Mouse (Mus musculus): ENCODE measurements around the gene Vrk3. TPM values are rescaled to one million over a fixed set of nuclear protein-coding genes. Genes with fewer than 3 reads are reported as not detected.
"Not testable (repeated sequence)": the region's sequence is repeated elsewhere in the genome, so short reads cannot be mapped to it uniquely, and the experiment has no call there.

Vrk3 gene
- 36.4 and 36.7 TPM in 2 replicates for polyA plus RNA-seq (2016; fragmentation: Nextera tagmentation; extraction: Ambion mirVana)

DNA sequence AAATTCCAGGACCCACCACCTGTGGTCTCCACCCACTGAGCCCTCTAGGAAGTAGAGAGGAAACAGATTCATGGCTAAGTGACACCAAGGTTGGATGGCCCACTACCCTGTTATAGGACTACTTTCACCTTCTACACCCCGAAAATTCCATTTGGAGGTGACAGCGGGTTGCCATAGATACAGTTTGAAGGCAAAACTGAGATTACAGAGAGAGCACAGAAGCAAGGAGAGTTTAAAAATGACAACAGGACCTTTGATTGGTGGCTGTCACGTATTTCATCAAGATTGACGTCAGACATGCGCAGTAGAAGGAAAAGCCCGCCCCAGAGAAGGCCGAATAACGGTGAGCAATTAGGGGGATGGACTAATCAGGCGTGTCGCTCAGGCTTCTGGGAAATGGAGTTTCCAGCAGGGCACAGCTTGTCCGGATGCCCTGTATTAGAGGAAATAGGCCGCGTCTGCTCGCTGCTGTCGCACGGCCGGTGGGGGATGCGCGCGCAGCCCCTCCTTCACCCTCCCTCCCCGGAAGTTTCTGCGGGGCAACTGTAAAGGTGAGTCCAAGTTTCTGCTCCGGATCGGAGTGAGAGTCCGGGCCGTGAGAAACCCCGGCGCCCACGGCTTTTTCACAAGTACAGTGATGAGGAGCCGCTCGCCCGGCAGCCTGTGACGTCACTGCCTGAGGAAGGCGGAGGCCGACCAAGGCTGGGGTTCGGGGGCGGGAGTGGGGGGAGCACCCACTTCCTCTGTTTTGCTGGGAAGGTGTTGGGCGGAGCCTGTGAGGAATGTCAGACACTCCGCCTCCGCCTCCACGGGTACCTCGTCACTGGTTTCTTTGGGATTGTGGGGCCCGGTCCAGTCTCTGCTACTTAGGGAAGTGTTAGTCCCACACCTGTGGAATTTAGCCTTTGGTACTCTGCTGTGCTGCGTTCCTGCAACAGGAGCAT lies at the start of gene Vrk3:
Vrk3 (plus strand) TSS at position 313 of the 944 bp plus-strand sequence.
- peak within 1 kb of the TSS; percentile 70 for H3K4me2 ChIP-seq (replicated peaks)
- peak within 1 kb of the TSS; percentile 58 for H3K9ac ChIP-seq
- H3K27ac ChIP-seq: peak within 1 kb of the TSS; percentile 88
- H3K4me1 ChIP-seq: peaks cover 19% of the 10 kb centered on the region
- no peaks in the 10 kb centered on the region for H3K27me3 ChIP-seq
- H3K4me3 ChIP-seq: peak within 1 kb of the TSS; percentile 57
- no peaks in the 10 kb centered on the region for H3K9me3 ChIP-seq
- H3K36me3 ChIP-seq: peaks cover 12% of the 10 kb centered on the region
- WGBS: under 1% methylated on average over 44 of the region's 44 CpGs
- ATAC-seq (ENCODE audit: insufficient number of reproducible peaks, insufficient read depth, low FRiP score, low TSS enrichment): peak; percentile 95

DNA sequence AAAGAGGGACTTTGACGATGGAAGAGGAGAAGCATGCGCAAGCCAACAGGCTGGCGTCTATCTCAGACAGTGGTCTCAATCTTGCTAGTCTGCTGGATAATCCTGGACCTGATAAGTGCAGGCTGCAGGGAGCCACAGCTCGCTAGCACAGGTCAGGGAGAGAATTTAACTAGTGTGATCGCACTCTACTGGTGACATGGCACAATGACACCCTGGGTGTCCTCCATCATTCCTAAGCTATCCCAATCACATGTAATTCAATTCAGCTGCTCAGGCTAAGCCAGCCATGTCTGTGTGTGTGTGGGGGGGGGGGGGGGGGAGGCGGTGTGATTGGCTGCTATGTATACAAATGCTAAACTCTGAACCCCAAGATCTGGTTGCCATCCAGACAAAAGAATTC lies 46.3 kb upstream of the Vrk3 start:
- 0 out of 2 replicates have a peak, but pooled peaks cover 3% of the 10 kb centered on the region for H3K27me3 ChIP-seq
- no peaks in the 10 kb centered on the region for H3K36me3 ChIP-seq
- H3K4me1 ChIP-seq: peaks cover 10% of the 10 kb centered on the region; the same call in 1 of the 2 replicates
- H3K4me2 ChIP-seq (replicated peaks): no peak overlapping the region
- no peak overlapping the region for H3K4me3 ChIP-seq
- H3K9ac ChIP-seq: no peak overlapping the region
- ATAC-seq (ENCODE audit: insufficient number of reproducible peaks, insufficient read depth, low FRiP score, low TSS enrichment): peak; percentile 52; the same call in 1 of the 2 replicates
- H3K9me3 ChIP-seq: no peaks in the 10 kb centered on the region
- H3K27ac ChIP-seq: no peak overlapping the region
- 8% methylated on average over 6 of the region's 6 CpGs for WGBS

DNA sequence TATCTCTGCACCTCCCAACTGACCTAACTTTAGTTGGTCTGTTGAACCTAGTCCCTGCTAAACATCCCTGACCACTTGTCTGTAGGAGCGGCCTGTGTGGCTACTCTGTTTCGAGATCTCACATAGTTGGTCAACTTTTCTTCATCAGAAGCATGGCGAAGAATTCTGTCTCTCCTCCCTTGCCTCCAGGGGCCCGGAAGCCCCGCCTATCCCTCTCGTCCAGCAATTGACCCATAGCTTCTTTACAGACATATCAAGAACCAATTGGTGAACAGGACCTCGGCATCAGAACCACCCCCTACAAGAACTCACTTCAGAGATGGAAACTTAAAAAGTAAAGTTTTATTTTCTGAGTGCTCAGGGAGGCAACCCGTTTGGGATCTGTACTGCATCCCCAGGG lies 45.2 kb upstream of the Vrk3 start:
- no peak overlapping the region for H3K4me2 ChIP-seq (replicated peaks)

DNA sequence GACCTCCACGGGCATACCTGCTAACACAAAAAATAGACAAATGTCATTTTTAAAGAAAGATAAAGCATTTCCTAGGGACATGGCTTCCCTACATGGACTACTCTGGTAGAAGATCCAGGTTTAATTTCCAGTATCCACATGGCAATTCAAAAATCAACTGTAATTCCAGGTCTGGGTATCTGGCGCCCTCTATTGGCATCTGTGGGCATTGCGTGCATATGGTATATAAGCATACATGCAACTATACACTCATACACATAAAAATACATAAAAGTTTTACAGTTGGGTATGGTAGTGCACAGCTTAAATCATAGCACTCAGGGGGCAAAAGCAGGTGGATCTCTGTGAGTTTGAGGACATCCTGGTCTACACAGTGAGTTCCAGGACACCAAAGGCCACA lies 43.9 kb upstream of the Vrk3 start:
- Histone ChIP-seq H3K27ac (no peak overlapping the region), H3K4me2 (replicated peaks) (no peak overlapping the region), H3K9ac (no peak overlapping the region), H3K9me3 (no peaks in the 10 kb centered on the region), H3K36me3 (no peaks in the 10 kb centered on the region), H3K27me3 (no peaks in the 10 kb centered on the region), H3K4me3 (no peak overlapping the region), H3K4me1 (no peaks in the 10 kb centered on the region)
- 53% methylated on average over 3 of the region's 3 CpGs for WGBS
- ATAC-seq (ENCODE audit: insufficient number of reproducible peaks, insufficient read depth, low FRiP score, low TSS enrichment): no peak

More for the DNA sequence above, 45.2 kb upstream of the Vrk3 start:
- Histone ChIP-seq H3K9me3 (no peaks in the 10 kb centered on the region), H3K36me3 (no peaks in the 10 kb centered on the region), H3K27ac (no peak overlapping the region), H3K9ac (no peak overlapping the region), H3K4me3 (no peak overlapping the region), H3K27me3 (no peaks in the 10 kb centered on the region), H3K4me1 (no peaks in the 10 kb centered on the region)
- no peak for ATAC-seq (ENCODE audit: insufficient number of reproducible peaks, insufficient read depth, low FRiP score, low TSS enrichment)
- WGBS: 76% methylated on average over 8 of the region's 8 CpGs

DNA sequence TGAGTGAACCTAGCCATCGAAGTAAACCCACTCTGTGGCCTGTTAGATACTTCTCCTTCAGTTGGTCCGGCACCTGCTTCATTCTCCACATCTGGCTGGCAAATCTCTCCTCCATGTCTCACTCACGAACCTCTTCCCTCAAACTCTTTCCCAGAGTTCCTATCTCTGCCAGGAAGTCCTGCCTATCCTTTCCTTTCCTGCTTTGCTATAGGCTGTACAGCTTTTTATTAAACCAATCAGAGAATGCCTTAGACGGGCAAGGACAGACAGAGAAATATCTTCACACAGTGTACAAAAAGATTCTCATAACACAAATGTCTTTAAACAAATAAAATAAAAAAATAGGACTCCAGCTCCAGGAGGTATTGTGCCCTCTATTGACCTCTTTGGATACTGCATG lies 43.1 kb upstream of the Vrk3 start:
- H3K27me3 ChIP-seq: no peaks in the 10 kb centered on the region
- WGBS: 88% methylated on average over 4 of the region's 4 CpGs
- no peaks in the 10 kb centered on the region for H3K4me1 ChIP-seq
- no peak overlapping the region for H3K4me3 ChIP-seq
- H3K9ac ChIP-seq: no peak overlapping the region
- no peak for ATAC-seq (ENCODE audit: insufficient number of reproducible peaks, insufficient read depth, low FRiP score, low TSS enrichment)
- no peak overlapping the region for H3K4me2 ChIP-seq (replicated peaks)
- no peak overlapping the region for H3K27ac ChIP-seq
- no peaks in the 10 kb centered on the region for H3K9me3 ChIP-seq
- H3K36me3 ChIP-seq: no peaks in the 10 kb centered on the region

DNA sequence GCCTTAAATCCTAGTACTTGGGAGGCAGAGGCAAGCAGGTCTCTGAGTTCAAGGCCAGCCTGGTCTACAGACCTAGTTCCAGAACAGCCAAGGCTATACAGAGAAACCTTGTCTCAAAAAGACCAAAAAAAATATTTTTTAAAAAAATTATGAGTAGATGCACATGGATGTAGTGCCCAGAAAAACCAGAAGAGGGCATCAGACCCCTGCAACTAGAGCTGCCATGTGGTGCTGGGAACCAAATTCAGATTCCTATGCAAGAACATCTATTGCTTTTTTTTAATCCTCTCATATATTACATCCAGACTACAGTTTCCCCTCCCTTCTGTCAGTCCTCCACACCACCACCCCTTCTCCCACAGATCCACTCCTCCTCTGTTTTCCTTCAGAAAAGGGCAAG lies 41.9 kb upstream of the Vrk3 start:
- H3K36me3 ChIP-seq: no peaks in the 10 kb centered on the region
- no peak overlapping the region for H3K9ac ChIP-seq
- H3K4me2 ChIP-seq (replicated peaks): no peak overlapping the region
- H3K27ac ChIP-seq: no peak overlapping the region
- no peaks in the 10 kb centered on the region for H3K4me1 ChIP-seq
- no peak overlapping the region for H3K4me3 ChIP-seq
- no peaks in the 10 kb centered on the region for H3K9me3 ChIP-seq
- ATAC-seq (ENCODE audit: insufficient number of reproducible peaks, insufficient read depth, low FRiP score, low TSS enrichment): no peak
- H3K27me3 ChIP-seq: no peaks in the 10 kb centered on the region

DNA sequence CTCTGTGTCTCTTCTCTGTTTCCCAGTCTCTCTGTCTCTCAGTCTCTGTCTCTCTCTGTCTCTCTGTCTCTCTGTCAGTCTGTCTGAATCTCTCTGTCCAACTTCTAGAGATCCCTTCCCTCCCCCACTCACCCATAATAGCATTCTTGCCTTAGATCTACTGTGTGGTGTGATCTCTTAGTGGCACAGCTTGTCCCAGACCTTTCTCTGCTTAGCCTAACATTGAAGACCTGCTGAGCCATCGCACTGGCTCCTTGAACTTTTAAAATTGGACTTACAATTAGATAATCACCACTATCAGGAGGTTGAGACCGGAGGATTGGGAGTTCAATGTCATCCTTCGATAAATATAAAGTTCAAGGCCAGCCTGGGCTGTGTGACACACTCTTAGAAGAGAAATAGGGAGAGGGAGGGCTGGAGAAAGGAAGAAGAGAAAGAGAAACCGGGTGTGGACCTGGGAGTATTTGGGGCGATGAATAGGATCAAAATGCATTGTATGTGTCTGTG lies 41.0 kb upstream of the Vrk3 start:
- Histone ChIP-seq H3K4me3 (no peak overlapping the region), H3K27me3 (no peaks in the 10 kb centered on the region), H3K9ac (no peak overlapping the region), H3K4me2 (replicated peaks) (no peak overlapping the region), H3K9me3 (no peaks in the 10 kb centered on the region), H3K27ac (no peak overlapping the region), H3K4me1 (no peaks in the 10 kb centered on the region), H3K36me3 (no peaks in the 10 kb centered on the region)
- no peak for ATAC-seq (ENCODE audit: insufficient number of reproducible peaks, insufficient read depth, low FRiP score, low TSS enrichment)
- WGBS: 88% methylated on average over 5 of the region's 5 CpGs

DNA sequence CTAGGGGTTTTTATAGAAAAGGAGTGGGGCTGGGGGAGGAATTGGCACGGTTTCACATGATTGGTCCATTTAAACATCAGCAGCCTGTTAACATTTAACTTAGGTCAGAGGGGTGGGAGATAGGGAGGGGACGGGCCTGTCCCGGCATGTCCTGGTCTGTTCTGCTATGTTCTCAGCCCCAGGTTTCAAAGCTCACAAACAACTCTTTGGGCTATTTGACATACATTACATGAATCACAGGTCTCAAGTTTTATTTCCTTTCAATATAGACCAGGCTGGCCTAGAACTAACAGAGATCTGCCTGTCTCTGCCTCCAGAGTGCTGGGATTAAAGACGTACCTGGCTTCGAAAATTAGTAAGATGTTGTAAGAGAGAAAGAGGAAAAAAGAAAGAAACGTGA lies 40.1 kb upstream of the Vrk3 start:
- H3K4me3 ChIP-seq; H3K9ac ChIP-seq; ATAC-seq (ENCODE audit: insufficient number of reproducible peaks, insufficient read depth, low FRiP score, low TSS enrichment); H3K9me3 ChIP-seq; H3K36me3 ChIP-seq; H3K4me2 ChIP-seq (replicated peaks); H3K27me3 ChIP-seq; H3K27ac ChIP-seq; H3K4me1 ChIP-seq: not testable (repeated sequence)
- WGBS: 86% methylated on average over 5 of the region's 6 CpGs

DNA sequence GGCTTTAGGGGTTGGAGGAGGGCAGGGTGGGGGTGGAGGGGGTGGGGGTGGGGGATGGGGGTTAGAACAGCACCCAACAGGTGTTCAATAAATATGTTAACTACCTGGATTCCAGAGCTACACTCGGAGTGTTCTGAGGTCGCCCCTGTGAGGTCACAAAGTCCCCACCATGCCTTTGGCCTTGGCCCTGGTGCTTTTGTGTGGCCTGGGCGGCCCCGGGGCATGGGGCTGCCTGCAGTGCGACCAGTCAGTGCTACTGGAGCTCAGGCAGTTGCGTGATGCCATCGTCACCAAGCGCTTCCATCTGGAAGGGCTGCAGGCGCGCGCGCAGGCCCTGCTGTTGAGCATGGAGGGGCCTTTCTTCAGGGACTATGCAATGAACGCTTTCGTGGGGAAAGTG lies 39.6 kb upstream of the Vrk3 start, which contains the start of gene Izumo2:
Izumo2 (plus strand) TSS at position 169 of the 400 bp plus-strand sequence.
- Histone ChIP-seq H3K9ac (no peak within 1 kb of the TSS), H3K9me3 (no peaks in the 10 kb centered on the region), H3K27me3 (no peaks in the 10 kb centered on the region), H3K4me1 (no peaks in the 10 kb centered on the region), H3K36me3 (no peaks in the 10 kb centered on the region), H3K27ac (no peak within 1 kb of the TSS), H3K4me2 (replicated peaks) (no peak within 1 kb of the TSS), H3K4me3 (no peak within 1 kb of the TSS)
- ATAC-seq (ENCODE audit: insufficient number of reproducible peaks, insufficient read depth, low FRiP score, low TSS enrichment): no peak
- 71% methylated on average over 14 of the region's 14 CpGs for WGBS

DNA sequence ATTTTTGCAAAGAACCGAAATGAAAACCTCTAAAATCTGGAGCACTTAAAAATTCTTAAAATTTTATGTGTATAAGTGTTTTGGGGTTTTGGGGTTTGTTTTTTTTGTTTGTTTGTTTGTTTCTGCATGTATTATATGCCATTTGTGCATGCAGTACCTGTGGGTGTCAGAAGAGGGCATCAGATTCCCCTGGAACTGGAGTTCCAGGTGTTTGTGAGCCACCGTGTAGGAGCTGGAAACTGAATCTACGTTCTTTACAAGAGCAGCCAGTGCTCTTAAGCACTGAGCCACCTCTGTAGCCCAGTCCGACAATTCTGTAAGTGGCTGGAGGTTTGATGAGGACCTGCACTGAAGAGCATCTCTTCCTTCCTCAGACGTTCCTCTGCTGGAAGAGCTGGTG lies 38.3 kb upstream of the Vrk3 start:
- WGBS: 83% methylated on average over 5 of the region's 5 CpGs
- no peaks in the 10 kb centered on the region for H3K27me3 ChIP-seq
- no peak overlapping the region for H3K4me2 ChIP-seq (replicated peaks)
- no peaks in the 10 kb centered on the region for H3K36me3 ChIP-seq
- H3K9ac ChIP-seq: no peak overlapping the region
- H3K27ac ChIP-seq: no peak overlapping the region
- H3K4me3 ChIP-seq: no peak overlapping the region
- ATAC-seq (ENCODE audit: insufficient number of reproducible peaks, insufficient read depth, low FRiP score, low TSS enrichment): no peak
- no peaks in the 10 kb centered on the region for H3K9me3 ChIP-seq
- no peaks in the 10 kb centered on the region for H3K4me1 ChIP-seq

DNA sequence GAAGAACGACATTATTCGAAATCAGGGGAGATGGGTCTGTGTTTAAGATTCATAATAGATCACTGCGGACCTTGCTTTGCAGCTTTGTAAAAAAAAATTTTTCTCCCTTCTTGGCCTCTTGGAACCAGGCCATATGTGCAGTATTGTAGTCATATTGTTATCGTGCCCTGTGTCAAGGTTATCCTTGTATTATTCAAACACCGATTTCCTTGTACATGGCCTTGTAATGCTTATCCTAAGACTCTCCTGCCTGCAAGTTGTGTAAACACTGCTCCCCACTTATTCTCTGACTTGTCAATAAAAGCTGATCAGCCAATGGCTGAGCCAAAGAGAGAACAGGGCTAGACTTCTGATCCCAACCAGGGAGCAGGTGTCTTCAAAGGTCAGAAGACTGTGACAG lies 26.2 kb upstream of the Vrk3 start:
- Histone ChIP-seq H3K4me3 (no peak overlapping the region), H3K9me3 (no peaks in the 10 kb centered on the region), H3K4me2 (replicated peaks) (no peak overlapping the region), H3K4me1 (no peaks in the 10 kb centered on the region), H3K27ac (no peak overlapping the region), H3K9ac (no peak overlapping the region), H3K36me3 (no peaks in the 10 kb centered on the region), H3K27me3 (no peaks in the 10 kb centered on the region)
- ATAC-seq (ENCODE audit: insufficient number of reproducible peaks, insufficient read depth, low FRiP score, low TSS enrichment): no peak
- WGBS: 86% methylated on average over 5 of the region's 5 CpGs

DNA sequence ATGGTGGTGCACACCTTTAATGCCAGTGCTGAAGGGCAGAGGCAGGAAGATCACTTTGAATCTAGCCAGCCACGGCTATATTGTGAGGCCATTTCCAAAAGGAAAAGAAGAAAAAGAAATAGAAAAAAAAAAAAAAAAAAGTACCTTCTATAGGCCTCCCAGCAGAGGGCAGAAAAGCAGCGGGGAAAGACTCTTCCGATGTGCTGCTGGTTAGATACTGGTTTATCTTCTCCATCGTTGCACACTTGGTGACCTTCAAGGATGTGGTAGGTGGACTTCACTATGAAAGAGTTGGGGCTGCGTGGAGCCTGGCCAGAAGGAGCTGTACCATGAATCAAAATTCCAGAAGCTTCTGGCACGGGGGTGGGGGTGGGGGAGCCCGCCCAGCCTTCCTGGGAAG lies 23.9 kb upstream of the Vrk3 start:
- ATAC-seq (ENCODE audit: insufficient number of reproducible peaks, insufficient read depth, low FRiP score, low TSS enrichment): no peak
- H3K36me3 ChIP-seq: no peaks in the 10 kb centered on the region
- peaks cover 8% of the 10 kb centered on the region; the same call in 1 of the 2 replicates for H3K9me3 ChIP-seq
- no peaks in the 10 kb centered on the region for H3K27me3 ChIP-seq
- H3K4me2 ChIP-seq (replicated peaks): no peak overlapping the region
- H3K4me1 ChIP-seq: no peaks in the 10 kb centered on the region
- H3K9ac ChIP-seq: no peak overlapping the region
- H3K27ac ChIP-seq: no peak overlapping the region
- 22% methylated on average over 7 of the region's 7 CpGs for WGBS
- H3K4me3 ChIP-seq: no peak overlapping the region
